Mouse (Mus musculus) layer of hippocampus, adult 18-20 months (tissue): Measurements from ENCODE around the gene Krt81. TPM values are rescaled to one million over a fixed set of nuclear protein-coding genes. Genes with fewer than 3 reads are reported as not detected.
A peak's percentile ranks its signal among the peaks of the same experiment; 100 is the strongest.

Experiments used
- DNase-seq, 2 experiments: peaks; one replicate each; pipeline ENCODE4 v3.0.0; 2022; ENCODE audit warnings: low spot score in 2 of 2
- total RNA-seq, 2 experiments: library from RNA; stranded (reverse); gene quantifications; 2 replicates each; pipeline ENCODE4 v1.2.3; 2021

Gene Krt81
- total RNA-seq, 2 experiments from 2014 or later: not detected

DNA sequence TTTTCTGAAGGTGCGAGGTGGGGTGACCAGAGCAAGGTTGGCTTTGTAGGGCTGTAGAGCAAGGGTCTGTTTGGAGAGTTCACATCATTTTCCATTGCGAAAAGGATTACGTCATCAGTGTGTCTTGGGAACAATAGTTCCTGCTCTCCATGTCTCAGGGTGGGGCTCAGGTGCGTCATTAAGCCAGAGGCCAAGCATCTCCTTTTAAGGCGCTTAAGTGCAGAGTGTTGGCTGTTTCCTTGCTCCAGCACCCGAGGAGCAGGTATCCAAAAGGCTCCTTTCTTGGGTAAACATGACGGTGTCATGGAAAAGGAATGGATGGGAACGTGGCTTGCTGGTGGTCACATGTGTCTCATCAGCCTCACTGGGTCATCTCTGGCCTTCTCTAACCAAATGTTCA lies 8.8 kb downstream of the Krt81 start:
- DNase-seq: no peak

DNA sequence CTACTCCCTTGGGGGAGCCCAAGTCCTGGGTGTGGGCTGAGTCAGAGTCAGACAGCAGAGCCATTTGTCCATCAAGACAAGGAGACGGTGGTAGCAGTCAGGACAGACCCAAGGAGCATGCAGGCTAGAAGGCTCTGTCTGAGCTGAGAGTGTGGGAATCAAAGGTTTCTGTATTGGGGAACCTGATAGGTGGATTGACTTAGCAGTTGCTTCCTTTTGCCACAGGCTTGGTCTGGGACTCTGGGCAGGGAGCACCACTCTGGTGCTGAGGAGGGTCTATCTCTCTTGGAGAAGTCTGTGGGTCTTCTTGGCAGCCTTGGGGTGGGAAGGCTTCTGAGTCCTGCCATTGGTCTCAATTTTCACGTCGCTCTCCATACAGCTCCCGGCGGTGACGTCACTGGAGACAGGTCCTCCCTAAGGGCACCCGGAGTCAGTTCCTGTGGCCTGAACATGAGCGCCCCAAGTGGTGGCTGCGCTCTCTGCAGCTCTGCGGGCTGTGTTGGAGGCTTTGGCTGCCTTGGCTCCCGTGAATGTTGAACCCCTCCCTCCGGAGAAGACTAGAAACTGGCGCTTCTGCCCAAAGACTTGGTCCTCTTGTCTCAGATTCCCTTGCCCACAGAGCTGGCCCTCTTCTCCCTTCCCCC lies 10.3 kb downstream of the Krt81 start:
- DNase-seq: peak; percentile 47 to 86

DNA sequence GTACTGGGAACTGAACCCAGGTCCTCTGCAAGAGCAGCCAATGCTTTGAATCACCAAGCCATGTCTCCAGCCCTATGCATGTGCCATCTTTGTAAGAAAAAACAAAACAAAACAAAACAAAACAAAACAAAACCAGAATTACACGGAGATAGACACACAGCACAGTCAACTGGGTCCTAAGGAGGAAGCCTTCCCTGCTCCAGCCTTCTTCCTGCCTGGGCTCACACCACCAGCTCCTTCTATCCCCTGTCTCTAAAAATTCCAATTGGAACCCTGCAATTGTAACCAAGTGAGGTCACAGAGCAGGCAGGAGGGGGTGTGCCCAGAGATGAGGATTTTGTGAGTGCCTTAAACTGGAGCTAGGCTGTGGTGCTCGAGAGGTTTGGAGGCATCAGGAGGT lies 16.1 kb downstream of the Krt81 start, which contains the start of gene Krt88:
Gene Krt88, plus strand, starts transcription at position 301 of the 400 bp plus-strand sequence.
- DNase-seq: no peak

DNA sequence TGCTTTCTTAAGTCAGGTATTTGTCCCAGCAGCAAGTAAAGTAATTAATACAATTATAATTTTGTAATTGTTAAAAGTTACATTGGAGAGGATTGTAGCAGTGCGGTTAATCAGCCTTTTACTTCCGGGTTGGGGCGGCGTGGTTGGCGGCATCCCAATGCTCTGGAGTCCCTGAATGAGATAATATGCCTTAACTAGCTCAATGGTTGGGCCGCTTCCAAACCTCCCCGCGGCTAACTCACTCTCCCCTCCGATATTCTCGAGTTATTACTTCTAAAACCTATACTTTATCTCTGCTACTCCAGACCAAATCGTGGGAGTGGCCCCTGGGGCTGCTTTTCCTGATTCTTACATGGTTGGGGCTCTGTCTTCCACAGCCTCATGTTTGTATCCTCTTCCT lies 17.0 kb downstream of the Krt81 start:
- peak in 1 of 2 experiments; percentile 9 for DNase-seq

DNA sequence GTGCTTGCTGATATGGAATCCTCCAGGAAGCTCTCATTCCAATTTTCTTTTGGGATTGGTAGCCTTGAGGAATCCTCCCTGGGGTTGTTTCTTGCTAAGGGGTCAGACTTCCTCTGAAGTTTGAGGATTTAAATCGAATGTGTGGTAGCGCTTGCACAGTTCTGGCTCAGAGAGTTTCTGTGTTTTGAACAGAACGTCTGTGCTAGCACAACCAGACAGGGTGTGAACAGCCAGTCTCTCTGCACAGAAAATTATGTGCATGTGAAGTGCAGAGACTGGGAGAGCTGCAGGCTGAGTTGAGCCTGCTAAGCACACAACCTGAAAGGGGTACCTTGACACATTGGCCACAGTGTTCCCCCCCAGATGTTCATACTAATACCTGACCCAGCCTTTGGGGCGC lies 22.7 kb downstream of the Krt81 start:
- DNase-seq: peak; percentile 36 to 70

DNA sequence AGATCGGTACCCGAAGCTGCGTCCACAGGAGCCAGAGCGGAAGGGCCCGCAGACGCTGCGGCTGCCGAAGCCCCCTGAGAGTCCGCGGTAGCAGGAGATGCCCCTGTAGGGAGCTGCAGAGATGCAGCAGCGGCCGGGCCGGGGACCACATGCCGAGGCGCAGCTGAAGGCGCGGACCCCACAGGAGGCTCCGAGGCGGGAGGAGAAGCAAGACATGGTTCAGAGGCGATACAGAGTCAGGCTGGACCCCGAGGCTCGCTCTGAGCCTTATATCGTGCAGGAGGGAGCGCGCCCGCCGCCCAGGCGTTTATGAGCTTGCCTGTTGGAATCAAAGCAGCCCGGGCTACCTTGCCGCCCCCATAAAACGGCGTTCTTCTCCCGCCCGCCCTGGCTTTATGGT lies 25.0 kb downstream of the Krt81 start, which contains the start of gene Krt87:
Gene Krt87, minus strand, starts transcription at position 250 of the 400 bp plus-strand sequence.
- DNase-seq: no peak

DNA sequence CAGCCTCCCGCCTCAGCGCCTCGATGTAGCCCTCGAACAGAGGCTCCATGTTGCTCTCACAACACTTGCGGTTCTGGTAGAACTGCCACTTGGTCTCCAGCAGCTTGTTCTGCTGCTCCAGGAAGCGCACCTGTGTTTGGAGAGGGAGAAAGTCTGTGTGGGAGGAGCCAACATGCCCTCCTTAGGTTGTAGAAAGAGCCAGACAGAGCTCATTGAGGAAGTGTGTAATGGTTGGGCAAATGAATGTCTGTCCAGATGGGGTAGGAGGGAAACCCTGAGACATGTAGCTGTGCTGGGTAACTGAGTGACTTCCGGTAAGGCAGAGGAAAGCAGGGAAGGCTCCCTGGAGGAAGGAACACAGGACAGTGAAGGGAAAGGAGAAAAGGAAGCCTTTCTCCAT lies 26.9 kb downstream of the Krt81 start:
- no peak for DNase-seq

DNA sequence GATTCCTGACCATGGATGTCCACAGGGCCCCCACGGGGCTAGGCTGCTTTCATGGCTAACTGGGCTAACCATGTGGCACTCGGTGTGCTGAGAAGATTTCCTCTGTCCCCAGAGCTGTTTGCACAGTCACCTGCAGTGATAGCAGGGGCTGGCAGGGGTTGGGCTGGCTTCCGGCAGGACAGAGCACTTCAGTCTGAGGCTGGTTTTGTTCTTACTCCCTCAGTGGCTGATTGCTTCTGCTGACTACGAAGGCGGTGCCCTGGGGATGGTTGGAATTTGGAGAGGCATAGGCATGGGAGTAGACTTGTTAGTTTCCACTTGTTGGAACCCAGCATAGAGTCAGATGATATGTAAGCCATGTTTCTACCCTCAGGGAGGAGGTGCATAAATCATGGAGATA lies 38.6 kb downstream of the Krt81 start:
- no peak for DNase-seq

DNA sequence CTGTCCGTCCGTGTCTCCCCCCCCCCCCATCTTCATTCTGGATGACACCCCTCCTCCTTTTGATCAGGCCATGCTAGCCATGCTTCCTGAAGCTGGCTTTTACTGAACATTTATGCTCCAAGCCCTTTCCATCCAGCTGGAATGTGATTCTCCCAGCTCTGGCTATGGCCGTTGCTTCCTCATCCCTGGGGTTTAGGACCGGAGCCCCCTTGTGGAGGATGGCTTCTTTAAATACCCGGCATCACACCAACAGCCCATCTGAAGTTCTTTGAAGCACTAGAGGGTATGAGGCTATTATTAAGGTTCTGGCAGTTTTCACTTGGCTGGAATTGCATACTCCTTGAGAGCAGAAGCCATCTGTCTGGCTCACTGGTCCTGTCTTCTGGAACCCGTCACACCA lies 42.6 kb downstream of the Krt81 start:
- peak in 1 of 2 experiments; percentile 16 for DNase-seq

DNA sequence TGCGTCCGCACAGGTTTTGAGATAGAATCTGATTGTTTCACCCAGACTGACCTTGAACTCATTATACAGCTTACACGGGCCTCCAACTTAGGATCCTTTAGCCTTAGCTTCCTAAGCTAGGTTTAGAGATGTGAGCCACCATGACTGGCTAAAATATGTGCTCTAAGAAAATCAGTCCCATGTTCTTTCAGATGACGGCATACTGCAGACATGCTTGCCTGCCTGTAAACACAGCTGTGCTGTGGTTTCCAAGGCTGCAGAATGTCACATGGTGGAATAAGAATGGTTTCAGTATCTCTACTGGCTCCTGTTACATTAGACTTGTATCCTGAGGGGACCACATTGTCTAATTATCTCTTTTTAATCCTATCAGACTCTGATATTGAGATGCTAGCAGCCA lies 44.6 kb downstream of the Krt81 start:
- peak; percentile 13 to 26 for DNase-seq

DNA sequence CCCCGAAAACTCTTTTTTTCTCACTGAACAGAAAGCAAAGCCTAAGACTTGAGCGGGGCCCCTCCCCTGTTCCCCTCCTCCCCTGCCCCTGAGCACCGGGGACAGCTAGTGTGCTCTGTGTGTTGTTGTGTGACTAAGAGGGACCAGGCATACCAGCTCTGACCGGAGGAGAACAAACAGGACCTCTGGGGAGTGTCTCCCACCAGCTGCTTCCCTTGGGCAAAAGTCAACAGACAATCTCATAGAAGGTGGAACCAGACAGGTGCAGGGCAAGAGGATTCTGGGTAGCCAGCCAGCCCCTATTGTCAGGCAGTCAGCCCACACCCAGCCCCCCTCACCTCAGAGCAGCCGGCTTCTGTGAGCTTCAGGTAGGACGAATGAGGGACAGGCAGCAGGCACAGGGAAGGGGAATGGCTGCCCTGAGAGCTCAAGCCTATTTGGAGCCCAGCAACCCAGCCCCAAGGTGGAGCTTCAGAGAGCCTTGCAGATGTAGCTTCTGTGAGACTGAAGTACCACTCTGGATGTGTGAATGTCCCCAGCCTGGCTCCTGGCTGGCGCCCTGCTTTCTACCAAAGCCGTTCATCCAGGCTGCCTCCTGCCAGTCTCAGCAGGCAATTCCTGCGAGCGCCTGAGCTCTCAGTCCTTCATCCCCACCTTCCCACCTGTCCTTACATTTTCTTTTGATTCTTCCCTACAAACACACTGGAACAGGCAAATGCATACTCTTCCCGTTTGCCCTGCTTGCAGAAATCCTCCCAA lies 48.6 kb downstream of the Krt81 start:
- DNase-seq: no peak

DNA sequence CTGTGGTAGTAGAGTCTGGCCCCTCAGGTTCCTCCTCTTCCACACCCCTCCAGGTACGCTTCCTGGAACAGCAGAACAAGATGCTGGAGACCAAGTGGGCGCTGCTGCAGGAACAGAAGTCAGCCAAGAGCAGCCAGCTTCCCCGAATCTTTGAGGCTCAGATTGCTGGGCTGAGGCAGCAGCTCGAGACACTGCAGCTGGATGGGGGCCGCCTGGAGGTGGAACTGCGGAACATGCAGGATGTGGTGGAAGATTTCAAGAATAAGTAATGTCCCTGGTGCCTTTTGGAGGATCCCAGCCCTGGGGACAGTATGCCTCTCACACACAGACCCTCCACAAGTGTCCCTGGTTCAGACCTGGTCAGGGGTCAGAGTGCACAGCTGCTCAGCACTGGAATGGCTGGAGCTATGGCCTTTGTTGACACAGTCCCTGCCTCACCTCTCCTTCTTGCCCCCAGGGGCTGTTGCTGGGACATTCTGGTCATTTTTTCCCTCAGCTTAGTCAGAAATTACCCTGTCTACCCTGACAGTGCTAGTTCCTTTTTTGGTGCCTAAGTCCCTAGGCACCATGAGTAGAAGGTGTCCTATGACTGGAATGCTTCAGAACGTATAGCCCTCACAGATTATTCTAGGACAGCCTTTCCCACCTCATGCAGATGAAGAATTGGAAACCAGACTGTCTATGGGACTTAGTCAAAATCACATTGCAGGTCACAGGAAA lies 49.5 kb downstream of the Krt81 start:
- no peak for DNase-seq

DNA sequence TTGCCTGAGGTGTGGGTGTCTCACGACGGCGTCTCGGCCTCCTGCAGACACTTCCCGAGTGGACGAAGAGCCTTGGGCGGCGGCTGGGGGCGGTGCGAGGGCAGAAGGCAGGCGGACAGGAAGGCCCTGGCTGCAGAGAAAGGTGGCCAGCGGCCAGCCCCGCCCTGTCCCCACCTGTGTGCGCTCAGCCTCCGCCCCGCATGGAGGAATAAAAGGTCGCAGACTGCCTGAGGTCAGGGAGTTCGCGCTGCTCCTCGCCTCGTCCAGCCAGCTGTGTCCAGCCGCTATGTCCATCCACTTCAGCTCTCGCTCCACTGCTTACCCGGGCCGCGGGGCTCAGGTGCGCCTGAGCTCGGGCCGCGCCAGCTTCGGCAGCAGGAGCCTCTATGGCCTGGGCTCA lies 51.4 kb downstream of the Krt81 start:
- DNase-seq: no peak

DNA sequence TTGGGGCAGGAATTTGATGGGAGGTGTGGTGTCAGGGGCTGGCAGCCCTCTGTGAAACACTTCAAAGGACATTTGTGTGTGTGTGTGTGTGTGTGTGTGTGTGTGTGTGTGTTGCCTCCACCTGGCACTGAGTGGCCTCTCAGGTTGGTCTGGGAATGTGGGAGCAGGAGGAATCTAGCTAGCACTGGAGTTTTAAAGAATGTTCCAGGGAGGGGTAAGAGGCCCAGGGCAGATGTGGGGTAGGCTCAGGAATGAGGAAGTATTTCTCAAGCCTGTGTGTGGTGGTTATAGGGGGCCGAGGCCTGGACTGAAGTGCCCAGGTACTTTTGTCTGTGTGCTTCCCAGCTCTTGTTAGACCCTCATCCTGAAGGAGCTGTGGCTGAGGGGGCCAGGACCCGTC lies 52.8 kb downstream of the Krt81 start, which contains the start of gene Krt7:
Gene Krt7, plus strand, starts transcription at position 269 of the 400 bp plus-strand sequence.
- no peak for DNase-seq

Other genes with a start within 250 kb of the Krt81 start
- gene Grasp, start 239.6 kb downstream of the Krt81 start, total RNA-seq: 10 to 100 TPM; 75.9 to 86.7 TPM
- gene Nr4a1, start 209.5 kb downstream of the Krt81 start, total RNA-seq: 100 to 1,000 TPM in 1 of 2 experiments, 10 to 100 TPM in 1; 87.1 to 105 TPM
- gene Atg101, start 179.5 kb downstream of the Krt81 start, total RNA-seq: 10 to 100 TPM; 53.2 to 57.5 TPM
- gene 6030408B16Rik, start 170.5 kb downstream of the Krt81 start, total RNA-seq: under 1 TPM; 0.27 to 0.66 TPM
- gene Krt80, start 93.6 kb downstream of the Krt81 start, total RNA-seq: under 1 TPM; 0.25 to 0.40 TPM
- gene Krt7, start 52.7 kb downstream of the Krt81 start, total RNA-seq: not detected
- under 1 TPM; 0.18 to 0.40 TPM for gene Krt87, start 24.9 kb downstream of the Krt81 start, total RNA-seq
- not detected for gene Krt88, start 16.0 kb downstream of the Krt81 start, total RNA-seq
- gene Krt86, start 9.7 kb upstream of the Krt81 start, total RNA-seq: under 1 TPM in 1 of 2 experiments, not detected in 1; 0.15 TPM
- gene Krt83, start 27.8 kb upstream of the Krt81 start, total RNA-seq: not detected
- not detected for gene Gm49425, start 53.5 kb upstream of the Krt81 start, total RNA-seq
- not detected for gene Krt84, start 69.1 kb upstream of the Krt81 start, total RNA-seq
- gene Krt82, start 86.9 kb upstream of the Krt81 start, total RNA-seq: not detected
- gene Krt90, start 99.2 kb upstream of the Krt81 start, total RNA-seq: not detected
- gene Krt75, start 110.2 kb upstream of the Krt81 start, total RNA-seq: not detected
- gene Gm5414, start 164.4 kb upstream of the Krt81 start, total RNA-seq: not detected
- not detected for gene Gm5478, start 183.6 kb upstream of the Krt81 start, total RNA-seq
- gene Krt6b, start 216.5 kb upstream of the Krt81 start, total RNA-seq: not detected
- not detected for gene Krt6a, start 230.6 kb upstream of the Krt81 start, total RNA-seq
- under 1 TPM; 0.43 to 0.84 TPM for gene Krt5, start 249.1 kb upstream of the Krt81 start, total RNA-seq